Mouse (Mus musculus) cerebellum, adult 2 months (tissue): ENCODE data around the gene Serpina12.

ENCODE experiments used
- CTCF ChIP-seq: fragments of 200-500 bp; IDR thresholded peaks from 2 replicates; pipeline ENCODE4 v1.5.1; 2011; ENCODE audit warnings: low read depth, mild to moderate bottlenecking, control low read depth, low read length, moderate library complexity, borderline replicate concordance; ENCODE audit not compliant: insufficient read depth
- POLR2A ChIP-seq: fragments of 200-500 bp; IDR thresholded peaks from 2 replicates; pipeline ENCODE4 v1.6.1; 2011; ENCODE audit warnings: low read length, control low read depth, borderline replicate concordance; ENCODE audit not compliant: insufficient read depth

DNA sequence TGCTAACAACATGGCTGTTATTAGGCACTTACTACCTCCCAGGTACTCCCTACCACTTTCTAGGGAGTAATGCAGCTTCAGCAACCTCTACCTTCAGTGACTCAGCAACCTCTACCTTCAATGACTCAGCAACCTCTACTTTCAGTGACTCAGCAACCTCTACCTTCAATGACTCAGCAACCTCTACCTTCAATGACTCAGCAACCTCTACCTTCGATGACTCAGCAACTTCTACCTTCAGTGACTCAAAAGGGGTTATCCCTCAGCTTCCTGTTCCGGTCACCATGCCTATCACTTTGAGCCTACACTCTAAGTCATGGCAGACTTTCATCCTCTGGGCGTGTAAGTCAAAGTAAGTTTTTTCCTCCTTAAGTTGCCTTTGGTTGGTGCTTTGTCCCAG, 43.6 kb downstream of the Serpina12 start:
- TF ChIP-seq POLR2A = no peak
- no peak for TF ChIP-seq CTCF
